Mouse (Mus musculus): ENCODE measurements at regions not wholly inside any gene's neighbourhood (a gene's known extent, or its start where the extent isn't known, plus 50 kb on each side); places are given as distances from the start of the nearest gene placed in this dataset.

GRCm38 (mm10) chr14:18394071-18394745 lies 62.5 kb upstream of the Ube2e1 start:
- no peak for DNase-seq (ENCODE audit: low spot score)

GRCm38 (mm10) chr14:18391824-18392486 lies 60.3 kb upstream of the Ube2e1 start:
- DNase-seq (ENCODE audit: low spot score): no peak

- DNase-seq (ENCODE audit: low spot score): no peak
These were observed 57.7 kb upstream of the Ube2e1 start for GRCm38 (mm10) chr14:18389390-18389789.

GRCm38 (mm10) chr14:18385953-18386668 lies 54.5 kb upstream of the Ube2e1 start:
- no peak for DNase-seq (ENCODE audit: low spot score)

Measured in ovary, postnatal 36 days (tissue).